Mouse (Mus musculus): ENCODE data around the gene Lpcat4. TPM values are rescaled to one million over a fixed set of nuclear protein-coding genes. Genes with fewer than 3 reads are reported as not detected.
"Not testable (repeated sequence)": the region's sequence is repeated elsewhere in the genome, so short reads cannot be mapped to it uniquely, and the experiment has no call there.

Gene Lpcat4
- polyA plus RNA-seq, 1 experiment from 2014 or later: 15.5 TPM

DNA sequence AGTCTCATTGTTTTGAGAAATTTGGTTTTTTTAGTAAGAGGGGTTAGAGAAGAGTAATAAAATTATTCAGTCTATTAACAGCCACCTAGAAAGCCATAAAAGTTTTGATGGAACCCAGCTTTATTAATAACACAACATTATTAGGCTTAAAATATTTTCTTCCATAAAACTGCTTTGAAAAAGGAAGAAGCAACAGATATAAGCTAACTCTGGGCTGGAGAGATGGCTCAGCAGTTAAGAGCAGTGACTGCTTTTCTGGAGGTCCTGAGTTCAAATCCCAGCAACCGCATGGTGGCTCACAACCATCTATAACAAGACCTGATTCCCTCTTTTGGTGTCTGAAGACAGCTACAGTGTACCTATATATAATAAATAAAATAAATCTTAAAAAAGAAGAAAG, 46.8 kb downstream of the Lpcat4 start:
- H3K4me1 ChIP-seq; H3K9ac ChIP-seq; H3K27me3 ChIP-seq; H3K27ac ChIP-seq; H3K36me3 ChIP-seq; ATAC-seq (ENCODE audit: low FRiP score); H3K4me3 ChIP-seq; H3K4me2 ChIP-seq (replicated peaks); H3K9me3 ChIP-seq (replicated peaks): not testable (repeated sequence)
- WGBS: 96% methylated on average over 1 of the region's 1 CpGs

DNA sequence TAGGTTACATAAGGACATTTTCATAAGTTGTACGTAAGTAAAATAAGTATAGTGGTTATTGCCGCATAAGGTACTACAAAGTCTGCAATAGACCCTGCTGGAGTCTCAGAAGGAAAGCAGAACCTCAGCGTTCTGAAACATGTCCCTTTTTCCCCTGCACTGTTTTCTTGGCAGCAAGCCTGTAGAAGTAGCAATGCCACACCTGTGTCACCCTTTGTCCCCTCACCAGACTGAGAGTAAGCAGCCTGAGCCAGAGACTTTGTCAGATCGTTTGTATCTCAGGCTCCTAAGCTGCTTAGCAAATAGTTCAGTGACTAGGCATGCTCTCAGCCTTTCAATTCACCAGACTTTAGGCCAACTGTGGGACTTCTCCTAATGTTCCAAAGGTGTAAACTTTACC, 47.8 kb downstream of the Lpcat4 start:
- 78% methylated on average over 4 of the region's 4 CpGs for WGBS
- no peaks in the 10 kb centered on the region for H3K27me3 ChIP-seq
- H3K4me1 ChIP-seq: peaks cover 6% of the 10 kb centered on the region; the same call in 1 of the 2 replicates
- H3K9me3 ChIP-seq (replicated peaks): no peaks in the 10 kb centered on the region
- no peak overlapping the region for H3K4me2 ChIP-seq (replicated peaks)
- no peak for ATAC-seq (ENCODE audit: low FRiP score)
- no peak overlapping the region for H3K27ac ChIP-seq
- no peak overlapping the region for H3K9ac ChIP-seq
- H3K4me3 ChIP-seq: no peak overlapping the region
- no peaks in the 10 kb centered on the region for H3K36me3 ChIP-seq

DNA sequence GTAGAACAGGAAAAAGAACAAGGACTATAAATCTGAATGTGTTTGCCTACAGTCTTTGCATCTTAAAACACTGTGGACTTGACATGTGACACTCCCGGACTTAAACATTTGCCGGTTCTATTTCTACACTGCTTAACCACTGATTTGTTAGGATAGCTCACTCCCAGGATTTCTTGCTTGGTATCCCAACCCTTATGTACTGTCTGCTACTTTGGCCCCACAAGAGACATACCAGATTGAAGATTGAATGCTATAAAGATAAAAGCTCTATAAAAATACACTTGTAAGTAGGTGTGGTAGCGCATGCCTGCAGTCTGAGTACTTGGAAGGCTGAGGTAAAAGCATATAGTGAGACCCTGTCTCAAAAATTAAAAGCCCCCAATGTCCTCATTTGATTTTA, 50.2 kb downstream of the Lpcat4 start:
- WGBS: 95% methylated on average over 3 of the region's 3 CpGs
- Histone ChIP-seq H3K27me3 (no peaks in the 10 kb centered on the region), H3K9me3 (replicated peaks) (no peaks in the 10 kb centered on the region), H3K27ac (no peak overlapping the region), H3K9ac (no peak overlapping the region), H3K4me3 (no peak overlapping the region), H3K4me1 (peaks cover 3% of the 10 kb centered on the region; the same call in 1 of the 2 replicates), H3K36me3 (no peaks in the 10 kb centered on the region), H3K4me2 (replicated peaks) (no peak overlapping the region)
- ATAC-seq (ENCODE audit: low FRiP score): no peak

DNA sequence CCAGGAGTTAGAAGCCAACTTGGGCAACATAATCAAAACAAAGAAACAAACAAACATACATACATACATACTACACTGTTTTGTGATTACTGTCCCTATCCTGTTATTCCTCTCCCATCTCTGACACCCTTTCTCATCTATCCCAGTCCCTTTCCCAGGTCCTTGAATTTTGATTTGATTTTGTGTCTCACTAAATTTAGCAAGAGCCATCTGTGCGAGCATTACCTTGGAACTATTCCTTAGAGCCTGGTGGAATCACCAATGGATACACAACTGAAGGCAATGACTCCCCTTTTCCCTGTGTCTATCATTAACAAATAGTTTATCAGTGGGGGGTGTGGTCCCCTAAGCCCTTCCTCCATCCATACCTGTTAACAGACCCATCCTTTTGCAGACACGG, 53.6 kb downstream of the Lpcat4 start:
- no peak overlapping the region for H3K9ac ChIP-seq
- WGBS: 92% methylated on average over 2 of the region's 2 CpGs
- no peak overlapping the region for H3K4me3 ChIP-seq
- no peaks in the 10 kb centered on the region for H3K36me3 ChIP-seq
- no peaks in the 10 kb centered on the region for H3K4me1 ChIP-seq
- H3K27me3 ChIP-seq: no peaks in the 10 kb centered on the region
- no peaks in the 10 kb centered on the region for H3K9me3 ChIP-seq (replicated peaks)
- no peak overlapping the region for H3K27ac ChIP-seq
- H3K4me2 ChIP-seq (replicated peaks): no peak overlapping the region
- ATAC-seq (ENCODE audit: low FRiP score): no peak

DNA sequence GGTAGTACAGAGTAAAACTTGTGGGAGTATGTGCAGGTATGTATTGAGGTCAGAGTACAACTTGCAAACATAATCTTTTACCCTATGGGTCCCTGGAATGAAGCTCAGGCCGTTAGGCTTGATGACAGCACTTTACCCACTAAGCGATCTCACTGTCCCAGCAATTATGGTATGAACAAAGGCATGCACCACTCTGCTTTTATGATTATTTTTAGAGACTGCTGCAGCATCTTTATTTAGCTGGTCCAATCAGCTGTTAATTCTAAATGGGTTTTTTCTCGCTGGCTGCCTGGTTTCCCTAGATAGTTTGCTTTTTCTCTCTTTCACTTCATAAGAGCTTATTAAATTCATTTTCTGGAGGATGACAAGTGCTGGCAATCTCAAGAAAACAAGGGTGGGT, 56.9 kb downstream of the Lpcat4 start:
- no peaks in the 10 kb centered on the region for H3K27me3 ChIP-seq
- no peaks in the 10 kb centered on the region for H3K4me1 ChIP-seq
- H3K4me3 ChIP-seq: no peak overlapping the region
- H3K27ac ChIP-seq: no peak overlapping the region
- H3K9ac ChIP-seq: no peak overlapping the region
- 88% methylated on average over 3 of the region's 3 CpGs for WGBS
- no peaks in the 10 kb centered on the region for H3K9me3 ChIP-seq (replicated peaks)
- no peak for ATAC-seq (ENCODE audit: low FRiP score)
- no peak overlapping the region for H3K4me2 ChIP-seq (replicated peaks)
- H3K36me3 ChIP-seq: no peaks in the 10 kb centered on the region

Other genes starting within 250 kb of the Lpcat4 start
- gene Olfr1309, start 249.2 kb upstream of the Lpcat4 start, polyA plus RNA-seq (2016; fragmentation: Nextera tagmentation; extraction: Ambion mirVana): not detected in 2 replicates
- not detected in 2 replicates for gene Olfr1310, start 226.8 kb upstream of the Lpcat4 start, polyA plus RNA-seq (2016; fragmentation: Nextera tagmentation; extraction: Ambion mirVana)
- not detected in 2 replicates for gene Olfr1311, start 215.1 kb upstream of the Lpcat4 start, polyA plus RNA-seq (2016; fragmentation: Nextera tagmentation; extraction: Ambion mirVana)
- gene Olfr1312, start 189.2 kb upstream of the Lpcat4 start, polyA plus RNA-seq (2016; fragmentation: Nextera tagmentation; extraction: Ambion mirVana): not detected in 2 replicates
- gene Olfr1313, start 161.6 kb upstream of the Lpcat4 start, polyA plus RNA-seq (2016; fragmentation: Nextera tagmentation; extraction: Ambion mirVana): not detected in 2 replicates
- gene Olfr1314, start 142.7 kb upstream of the Lpcat4 start, polyA plus RNA-seq (2016; fragmentation: Nextera tagmentation; extraction: Ambion mirVana): not detected in 2 replicates
- gene Olfr1315-ps1, start 124.0 kb upstream of the Lpcat4 start, polyA plus RNA-seq (2016; fragmentation: Nextera tagmentation; extraction: Ambion mirVana): not detected in 2 replicates
- gene Olfr1316, start 104.5 kb upstream of the Lpcat4 start, polyA plus RNA-seq (2016; fragmentation: Nextera tagmentation; extraction: Ambion mirVana): not detected in 2 replicates
- not detected in 2 replicates for gene Olfr1317, start 99.1 kb upstream of the Lpcat4 start, polyA plus RNA-seq (2016; fragmentation: Nextera tagmentation; extraction: Ambion mirVana)
- gene Olfr1318, start 85.3 kb upstream of the Lpcat4 start, polyA plus RNA-seq (2016; fragmentation: Nextera tagmentation; extraction: Ambion mirVana): not detected in 2 replicates
- 0.05 and 0.09 TPM in 2 replicates for gene Nutm1, start 19.8 kb downstream of the Lpcat4 start, polyA plus RNA-seq (2016; fragmentation: Nextera tagmentation; extraction: Ambion mirVana)
- 118 and 127 TPM in 2 replicates for gene Nop10, start 22.5 kb downstream of the Lpcat4 start, polyA plus RNA-seq (2016; fragmentation: Nextera tagmentation; extraction: Ambion mirVana)
- 20.4 and 21.1 TPM in 2 replicates for gene Slc12a6, start 26.4 kb downstream of the Lpcat4 start, polyA plus RNA-seq (2016; fragmentation: Nextera tagmentation; extraction: Ambion mirVana)
- not detected in 2 replicates for gene Gm21985, start 26.8 kb downstream of the Lpcat4 start, polyA plus RNA-seq (2016; fragmentation: Nextera tagmentation; extraction: Ambion mirVana)
- 109 and 113 TPM in 2 replicates for gene Emc4, start 128.6 kb downstream of the Lpcat4 start, polyA plus RNA-seq (2016; fragmentation: Nextera tagmentation; extraction: Ambion mirVana)
- gene Katnbl1, start 139.7 kb downstream of the Lpcat4 start, polyA plus RNA-seq (2016; fragmentation: Nextera tagmentation; extraction: Ambion mirVana): 43.3 and 48.4 TPM in 2 replicates
- 13.4 and 13.8 TPM in 2 replicates for gene Emc7, start 215.5 kb downstream of the Lpcat4 start, polyA plus RNA-seq (2016; fragmentation: Nextera tagmentation; extraction: Ambion mirVana)
- gene Chrm5, start 241.3 kb downstream of the Lpcat4 start, polyA plus RNA-seq (2016; fragmentation: Nextera tagmentation; extraction: Ambion mirVana): 0.13 and 0.23 TPM in 2 replicates

Measured in hindbrain, embryonic 12.5 days (tissue).